Mouse (Mus musculus): ENCODE measurements around the gene Ppil3. TPM values are rescaled to one million over a fixed set of nuclear protein-coding genes. Genes with fewer than 3 reads are reported as not detected.

Ppil3 gene
- 16.6 and 17.4 TPM in 2 replicates for polyA plus RNA-seq (2012; rRNA removed)

- WGBS: under 1% methylated on average over 33 of the region's 33 CpGs
- DNase-seq (ENCODE audit: low read depth, low spot score): peak; percentile 75
Observed at GRCm38 (mm10) chr1:58445143-58445722, at the start of gene Ppil3, which contains the start of gene Nif3l1. TSS of gene Ppil3 (minus strand) at chr1:58445486. TSS of gene Nif3l1 (plus strand) at chr1:58445151.

DNA sequence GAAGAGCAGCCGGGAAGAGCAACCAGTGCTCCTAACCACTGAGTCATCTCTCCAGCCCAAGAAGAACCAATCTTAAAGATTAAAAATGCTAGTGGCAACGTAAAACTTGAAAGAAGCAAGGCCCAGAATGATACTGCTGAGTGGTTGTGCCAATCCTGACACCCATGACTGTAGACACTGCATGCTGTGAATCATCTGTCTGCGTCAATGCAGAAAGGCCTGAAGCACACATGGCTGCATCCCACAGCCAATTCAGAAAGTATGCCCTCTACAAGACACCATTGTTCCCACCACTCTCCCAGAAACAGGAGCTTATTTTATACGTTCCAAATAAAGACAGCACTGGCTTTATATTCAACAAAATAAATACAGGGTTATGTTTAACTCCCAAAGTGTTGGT, 37.4 kb upstream of the Ppil3 start:
- 92% methylated on average over 4 of the region's 4 CpGs for WGBS
- no peak for DNase-seq (ENCODE audit: low read depth, low spot score)

GRCm38 (mm10) chr1:58475662-58476061, 30.4 kb upstream of the Ppil3 start:
- WGBS: 96% methylated on average over 8 of the region's 8 CpGs
- no peak for DNase-seq (ENCODE audit: low read depth, low spot score)

DNA sequence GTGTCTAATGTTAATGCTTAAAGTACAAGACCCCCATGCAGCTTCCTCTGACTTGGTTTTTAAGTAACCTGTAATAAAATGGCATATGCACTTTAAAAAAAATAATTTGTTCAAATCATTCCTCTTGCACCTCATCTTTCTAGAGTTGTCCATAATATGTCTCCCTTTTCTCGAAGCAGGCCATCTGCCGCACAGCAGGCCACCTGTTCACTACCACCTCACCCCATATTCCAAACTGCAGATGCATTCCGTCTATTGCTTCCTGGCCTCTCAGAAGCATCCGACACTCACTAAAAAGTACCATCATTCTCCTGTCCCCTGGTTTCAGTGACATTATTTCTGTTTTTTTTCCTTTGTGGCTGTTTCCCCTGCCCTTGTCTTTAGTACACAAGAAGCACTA, 20.3 kb upstream of the Ppil3 start:
- 93% methylated on average over 4 of the region's 4 CpGs for WGBS
- DNase-seq (ENCODE audit: low read depth, low spot score): no peak

DNA sequence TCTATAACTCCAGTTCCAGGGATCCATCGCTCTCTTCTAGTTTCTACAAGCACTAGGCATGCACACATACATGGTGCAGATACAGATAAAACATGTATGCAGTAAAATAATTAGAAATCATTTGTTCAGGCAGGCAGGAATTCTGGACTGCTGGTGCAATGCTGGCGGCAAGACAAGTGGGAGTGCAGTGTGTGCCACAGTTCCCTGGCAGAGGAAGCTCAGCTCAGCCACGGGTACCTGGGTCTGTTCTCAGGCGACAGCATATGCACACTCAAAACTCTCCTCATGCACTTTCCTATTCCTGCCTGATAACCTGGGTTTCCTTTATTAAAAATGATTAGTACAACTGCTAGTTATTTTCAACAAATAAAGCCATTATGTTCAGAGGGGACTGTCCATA, 19.8 kb upstream of the Ppil3 start:
- 94% methylated on average over 4 of the region's 4 CpGs for WGBS
- DNase-seq (ENCODE audit: low read depth, low spot score): no peak

GRCm38 (mm10) chr1:58463935-58464334, 18.6 kb upstream of the Ppil3 start:
- DNase-seq (ENCODE audit: low read depth, low spot score): no peak
- WGBS: 63% methylated on average over 2 of the region's 2 CpGs

DNA sequence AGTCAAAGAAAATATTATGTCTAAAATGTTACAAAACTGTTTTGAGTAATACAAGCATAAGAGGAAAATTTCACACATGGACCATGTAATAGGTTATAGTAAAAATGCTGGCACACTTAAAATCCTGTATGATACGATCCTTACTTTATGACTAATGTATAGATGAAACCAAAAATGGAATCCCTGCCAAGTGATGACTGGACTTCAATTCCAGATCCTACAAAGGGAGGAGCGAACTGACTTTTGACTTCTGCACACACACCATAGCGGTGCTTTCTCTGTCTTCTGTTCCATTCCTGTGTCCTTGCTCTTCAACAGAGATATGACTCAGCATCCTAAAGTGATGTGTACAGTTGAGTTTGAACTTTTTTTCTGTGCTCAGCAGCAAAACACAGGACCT, 15.3 kb upstream of the Ppil3 start:
- 88% methylated on average over 3 of the region's 3 CpGs for WGBS
- no peak for DNase-seq (ENCODE audit: low read depth, low spot score)

GRCm38 (mm10) chr1:58458867-58459266, 13.6 kb upstream of the Ppil3 start:
- 87% methylated on average over 2 of the region's 2 CpGs for WGBS
- DNase-seq (ENCODE audit: low read depth, low spot score): no peak

- WGBS: 74% methylated on average over 5 of the region's 5 CpGs
- no peak for DNase-seq (ENCODE audit: low read depth, low spot score)
Observed at GRCm38 (mm10) chr1:58458175-58458574, 12.9 kb upstream of the Ppil3 start.

- DNase-seq (ENCODE audit: low read depth, low spot score): no peak
- WGBS: 88% methylated on average over 6 of the region's 6 CpGs
Observed at GRCm38 (mm10) chr1:58454316-58454715, 9.0 kb upstream of the Ppil3 start.

GRCm38 (mm10) chr1:58448396-58448795, 3.1 kb upstream of the Ppil3 start:
- 83% methylated on average over 7 of the region's 7 CpGs for WGBS
- DNase-seq (ENCODE audit: low read depth, low spot score): no peak

GRCm38 (mm10) chr1:58447766-58448165, 2.5 kb upstream of the Ppil3 start:
- WGBS: 94% methylated on average over 7 of the region's 7 CpGs
- no peak for DNase-seq (ENCODE audit: low read depth, low spot score)

DNA sequence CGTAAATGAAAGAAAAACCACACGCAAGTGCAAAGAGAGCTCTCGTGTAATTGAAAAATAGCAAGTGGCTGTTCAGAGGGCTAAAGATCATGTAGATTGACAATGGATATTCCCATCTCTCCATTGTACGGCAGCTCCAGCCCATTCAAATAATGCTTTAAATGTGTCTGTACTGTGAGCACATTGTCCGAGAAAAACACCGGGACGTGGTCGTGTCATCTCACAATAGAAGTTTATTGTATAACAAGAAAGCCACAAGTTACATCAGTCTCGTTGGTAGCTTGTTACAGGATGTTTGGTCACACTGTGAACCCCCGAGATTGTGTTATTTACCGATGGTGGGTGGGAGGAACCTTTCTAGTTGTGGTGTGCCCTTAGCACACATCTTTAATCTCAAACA, 575 bp upstream of the Ppil3 start:
- no peak for DNase-seq (ENCODE audit: low read depth, low spot score)
- 1% methylated on average over 11 of the region's 11 CpGs for WGBS

GRCm38 (mm10) chr1:58444691-58445090, 595 bp downstream of the Ppil3 start:
- no peak for DNase-seq (ENCODE audit: low read depth, low spot score)
- 4% methylated on average over 10 of the region's 10 CpGs for WGBS

DNA sequence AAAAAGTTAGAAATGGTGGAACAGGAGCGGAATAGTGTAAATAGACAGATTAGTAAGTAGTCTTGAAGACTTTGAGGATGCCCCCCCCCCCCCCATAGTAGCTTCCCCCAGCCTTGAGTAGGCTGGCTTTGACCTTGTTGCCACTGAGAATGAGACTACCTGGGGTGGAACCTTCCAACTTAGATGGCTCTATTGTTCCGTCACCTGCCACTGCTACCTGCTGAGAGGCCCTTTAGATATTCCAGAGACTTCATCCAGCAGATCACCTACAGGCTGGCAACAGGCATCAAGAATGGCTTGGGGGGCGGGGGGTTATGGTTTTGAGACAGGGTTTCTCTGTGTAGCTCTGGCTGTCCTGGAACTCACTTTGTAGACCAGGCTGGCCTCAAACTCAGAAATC, 20.7 kb downstream of the Ppil3 start:
- 86% methylated on average over 3 of the region's 3 CpGs for WGBS
- DNase-seq (ENCODE audit: low read depth, low spot score): no peak

DNA sequence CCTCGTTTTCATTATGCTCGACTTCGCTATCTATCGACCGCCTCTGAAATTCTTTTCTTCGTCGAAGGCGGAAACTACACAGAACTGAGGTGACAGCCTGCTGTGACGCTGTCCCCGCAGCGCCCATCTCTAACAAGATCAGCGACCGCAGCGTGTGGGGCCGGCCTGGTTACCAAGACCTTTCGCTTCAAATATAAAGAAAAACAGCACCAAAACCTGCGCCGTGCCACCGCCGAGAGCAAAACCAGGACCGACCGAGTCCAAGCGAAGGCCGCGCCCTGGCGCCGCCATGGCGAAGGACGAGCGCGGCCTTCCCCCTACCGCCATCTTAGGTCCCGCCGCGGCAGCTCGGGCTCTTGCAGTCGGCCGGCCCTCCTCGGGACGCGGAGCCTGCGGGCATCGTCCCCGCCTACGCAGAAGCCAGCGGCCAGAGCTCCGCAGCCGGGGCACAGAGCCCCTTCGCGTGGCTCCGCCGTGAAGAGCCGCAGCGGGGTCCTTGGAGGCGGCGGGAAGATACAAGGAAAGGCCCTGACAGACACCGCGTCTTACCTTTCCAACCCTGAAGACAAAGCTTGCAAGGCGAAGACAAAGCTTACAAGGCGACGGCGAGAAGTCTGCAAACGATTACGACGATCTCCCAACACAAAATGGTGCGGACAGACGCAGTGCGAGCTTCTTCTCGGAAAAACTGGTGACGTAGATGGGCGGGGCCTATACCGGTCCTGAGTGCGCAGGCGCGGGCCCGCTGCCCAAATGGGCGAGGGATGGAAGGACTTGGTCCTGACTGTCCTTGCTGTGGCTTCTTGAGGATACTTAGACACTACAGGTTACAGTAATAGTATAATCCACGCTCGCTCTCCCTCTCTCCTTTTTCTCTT, 21.7 kb downstream of the Ppil3 start, which contains the start of gene Clk1:
Gene Clk1, minus strand, starts transcription at position 696 of the 878 bp plus-strand sequence.
- WGBS: under 1% methylated on average over 79 of the region's 79 CpGs
- DNase-seq (ENCODE audit: low read depth, low spot score): peak; percentile 84

DNA sequence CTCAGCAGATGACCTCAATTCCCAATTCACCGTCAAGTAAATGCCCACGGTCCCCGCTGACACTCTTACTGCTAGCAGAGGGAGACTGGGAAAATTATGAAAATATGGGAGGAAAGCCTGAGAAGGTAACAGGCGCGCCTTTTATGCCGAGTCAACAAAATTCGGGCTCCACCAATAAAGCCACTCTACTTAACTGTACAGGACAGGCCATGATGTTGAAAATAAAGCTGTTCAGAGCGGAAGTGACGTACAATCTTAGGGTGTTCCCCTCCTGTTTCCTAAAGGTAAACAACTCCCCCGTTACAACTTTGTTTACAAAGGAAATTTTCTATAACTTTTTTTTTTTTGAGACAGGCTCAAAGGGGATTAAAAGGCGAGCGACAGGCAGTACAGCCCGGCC, 22.4 kb downstream of the Ppil3 start:
- DNase-seq (ENCODE audit: low read depth, low spot score): peak; percentile 64
- 1% methylated on average over 13 of the region's 13 CpGs for WGBS

GRCm38 (mm10) chr1:58420961-58421360, 24.3 kb downstream of the Ppil3 start:
- no peak for DNase-seq (ENCODE audit: low read depth, low spot score)
- 11% methylated on average over 7 of the region's 7 CpGs for WGBS

- DNase-seq (ENCODE audit: low read depth, low spot score): no peak
- 68% methylated on average over 10 of the region's 10 CpGs for WGBS
Observed at GRCm38 (mm10) chr1:58420032-58420431, 25.3 kb downstream of the Ppil3 start.

DNA sequence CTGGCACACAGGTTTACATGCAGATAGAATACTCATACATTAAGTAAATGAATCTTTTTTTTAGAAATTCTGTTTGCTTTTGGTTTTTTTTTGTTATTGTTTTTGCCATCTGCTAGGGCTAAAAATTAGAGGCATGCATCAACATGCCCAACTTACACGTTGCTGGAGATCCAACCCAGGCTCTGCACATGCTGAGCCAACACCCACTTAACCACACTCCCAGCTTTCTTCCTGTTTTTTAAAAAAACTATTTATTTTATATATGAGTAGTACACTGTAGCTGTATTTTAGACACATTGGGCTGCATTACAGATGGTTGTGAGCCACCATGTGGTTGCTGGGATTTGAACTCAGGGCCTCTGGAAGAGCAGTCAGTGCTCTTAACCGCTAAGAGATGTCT, 29.2 kb downstream of the Ppil3 start:
- 57% methylated on average over 2 of the region's 2 CpGs for WGBS
- no peak for DNase-seq (ENCODE audit: low read depth, low spot score)

- WGBS: 23% methylated on average over 1 of the region's 1 CpGs
- DNase-seq (ENCODE audit: low read depth, low spot score): no peak
Observed at GRCm38 (mm10) chr1:58415442-58415841, 29.8 kb downstream of the Ppil3 start.

Measured in large intestine, adult 2 months (tissue).